Mouse (Mus musculus) thymus, adult 2 months (tissue): ENCODE measurements around the gene Gm19426. TPM values are rescaled to one million over a fixed set of nuclear protein-coding genes. Genes with fewer than 3 reads are reported as not detected.

Experiments
- DNase-seq: peaks from one replicate; pipeline ENCODE4 v3.0.0; 2021
- H3K27ac ChIP-seq: fragments of 200-500 bp; 2 replicates; pipeline ENCODE4 v1.5.1; 2012; ENCODE audit warnings: low read length, control low read depth; ENCODE audit not compliant: control insufficient read depth, insufficient read depth
- H3K27me3 ChIP-seq: fragments of 200-500 bp; 2 replicates; pipeline ENCODE4 v1.6.1; 2012; ENCODE audit warnings: mild to moderate bottlenecking, low read length, moderate library complexity, mixed read lengths; ENCODE audit not compliant: control insufficient read depth, insufficient read depth
- H3K36me3 ChIP-seq: fragments of 200-500 bp; 2 replicates; pipeline ENCODE4 v1.6.1; 2012; ENCODE audit warnings: mild to moderate bottlenecking, low read length, moderate library complexity; ENCODE audit not compliant: control insufficient read depth, insufficient read depth
- H3K4me1 ChIP-seq: fragments of 200-500 bp; replicated peaks from 2 replicates; pipeline ENCODE4 v1.6.1; 2012; ENCODE audit warnings: low read length; ENCODE audit not compliant: control insufficient read depth, insufficient read depth
- H3K4me3 ChIP-seq: fragments of 200-500 bp; 2 replicates; pipeline ENCODE4 v1.5.1; 2012; ENCODE audit warnings: mild to moderate bottlenecking, low read length, control low read depth, moderate library complexity; ENCODE audit not compliant: control insufficient read depth, insufficient read depth
- CTCF ChIP-seq: fragments of 200-500 bp; IDR thresholded peaks from 2 replicates; pipeline ENCODE4 v1.5.1; 2012; ENCODE audit warnings: mild to moderate bottlenecking, control low read depth, low read length, moderate library complexity, borderline replicate concordance; ENCODE audit not compliant: control insufficient read depth, poor library complexity, insufficient read depth; ENCODE audit errors: extremely low read depth
- POLR2A ChIP-seq: fragments of 200-500 bp; IDR thresholded peaks from 2 replicates; pipeline ENCODE4 v1.6.1; 2012; ENCODE audit warnings: mild to moderate bottlenecking, low read length, control low read depth, moderate library complexity; ENCODE audit not compliant: control insufficient read depth, poor library complexity, insufficient read depth; ENCODE audit errors: extremely low read depth
- WGBS: fragments of 180-500 bp; shearing (Covaris S2); methylation state at CpG from one replicate; pipeline ENCODE4 v1.1.7; 2018; 5-methylcytosine and 5-hydroxymethylcytosine counted together
- polyA plus RNA-seq: library from polyadenylated mRNA; depleted of rRNA; stranded (reverse); fragments of >200 nt; gene quantifications from 2 replicates; pipeline ENCODE4 v1.2.3, GENCODE M21; 2012

Gene Gm19426
- polyA plus RNA-seq, 1 experiment, result 0.15 TPM

GRCm38 (mm10) chr2:84783315-84783714 is 39.9 kb upstream of the Gm19426 start:
- Histone ChIP-seq H3K27ac (no peak overlapping the region), H3K4me1 (no peaks in the 10 kb centered on the region), H3K27me3 (no peaks in the 10 kb centered on the region), H3K4me3 (no peak overlapping the region), H3K36me3 (no peaks in the 10 kb centered on the region)
- TF ChIP-seq CTCF, result no peak
- 30% methylated on average over 1 of the region's 1 CpGs for WGBS
- no peak for DNase-seq

- 13% methylated on average over 6 of the region's 6 CpGs for WGBS
- Histone ChIP-seq H3K4me1 (no peaks in the 10 kb centered on the region), H3K27ac (no peak overlapping the region), H3K4me3 (no peak overlapping the region), H3K36me3 (no peaks in the 10 kb centered on the region), H3K27me3 (no peaks in the 10 kb centered on the region)
- no peak for TF ChIP-seq CTCF
- TF ChIP-seq POLR2A, result no peak
- peak; percentile 50 for DNase-seq
Measured at GRCm38 (mm10) chr2:84779210-84779609, 35.8 kb upstream of the Gm19426 start.

GRCm38 (mm10) chr2:84777706-84778105 is 34.3 kb upstream of the Gm19426 start:
- Histone ChIP-seq H3K27me3 (no peaks in the 10 kb centered on the region), H3K4me3 (no peak overlapping the region), H3K36me3 (no peaks in the 10 kb centered on the region), H3K27ac (no peak overlapping the region), H3K4me1 (no peaks in the 10 kb centered on the region)
- DNase-seq, result no peak
- no peak for TF ChIP-seq POLR2A
- TF ChIP-seq CTCF, result no peak
- 82% methylated on average over 3 of the region's 3 CpGs for WGBS

- 76% methylated on average over 6 of the region's 6 CpGs for WGBS
- no peak overlapping the region for H3K27ac ChIP-seq
- no peak for TF ChIP-seq POLR2A
- H3K36me3 ChIP-seq, result no peaks in the 10 kb centered on the region
- H3K4me1 ChIP-seq, result no peaks in the 10 kb centered on the region
- H3K27me3 ChIP-seq, result no peaks in the 10 kb centered on the region
- DNase-seq, result no peak
- no peak overlapping the region for H3K4me3 ChIP-seq
Measured at GRCm38 (mm10) chr2:84775665-84776064, 32.2 kb upstream of the Gm19426 start.

- TF ChIP-seq POLR2A, result no peak
- TF ChIP-seq CTCF, result no peak
- no peak within 1 kb of the TSS for H3K27ac ChIP-seq
- H3K36me3 ChIP-seq, result no peaks in the 10 kb centered on the region
- H3K4me3 ChIP-seq, result no peak within 1 kb of the TSS
- 95% methylated on average over 9 of the region's 9 CpGs for WGBS
- no peaks in the 10 kb centered on the region for H3K27me3 ChIP-seq
- no peak for DNase-seq
- no peaks in the 10 kb centered on the region for H3K4me1 ChIP-seq
Measured at GRCm38 (mm10) chr2:84775241-84775640, 31.8 kb upstream of the Gm19426 start, which contains the start of gene Serping1. TSS of gene Serping1 (minus strand) at chr2:84775444.

- no peak for DNase-seq
Measured at GRCm38 (mm10) chr2:84774751-84775150, 31.3 kb upstream of the Gm19426 start.

GRCm38 (mm10) chr2:84773195-84773594 is 29.7 kb upstream of the Gm19426 start:
- H3K4me3 ChIP-seq, result no peak overlapping the region
- no peaks in the 10 kb centered on the region; the same call in 1 of the 2 replicates for H3K27me3 ChIP-seq
- WGBS, result 87% methylated on average over 5 of the region's 5 CpGs
- no peak for DNase-seq
- H3K36me3 ChIP-seq, result no peaks in the 10 kb centered on the region
- no peaks in the 10 kb centered on the region for H3K4me1 ChIP-seq
- H3K27ac ChIP-seq, result no peak overlapping the region
- no peak for TF ChIP-seq POLR2A
- TF ChIP-seq CTCF, result no peak

More at GRCm38 (mm10) chr2:84774751-84775150, 31.3 kb upstream of the Gm19426 start:
- H3K27me3 ChIP-seq, result no peaks in the 10 kb centered on the region; the same call in 1 of the 2 replicates
- no peak overlapping the region for H3K4me3 ChIP-seq
- WGBS, result 79% methylated on average over 15 of the region's 15 CpGs
- H3K4me1 ChIP-seq, result no peaks in the 10 kb centered on the region
- H3K36me3 ChIP-seq, result no peaks in the 10 kb centered on the region
- no peak for TF ChIP-seq POLR2A
- no peak for TF ChIP-seq CTCF
- H3K27ac ChIP-seq, result no peak overlapping the region
